Mouse (Mus musculus): ENCODE measurements at regions not wholly inside any gene's neighbourhood (a gene's known extent, or its start where the extent isn't known, plus 50 kb on each side); places are given as distances from the start of the nearest gene placed in this dataset.

- no peak for TF ChIP-seq CTCF (IDR thresholded peaks at IDR 0.05; ENCODE audit: borderline replicate concordance, extremely low read depth, insufficient read depth, insufficient read length)
- TF ChIP-seq POLR2A (IDR thresholded peaks at IDR 0.05; ENCODE audit: borderline replicate concordance, extremely low read depth, insufficient read depth, insufficient read length, poor library complexity, severe bottlenecking), result no peak
Measured at GRCm38 (mm10) chr3:52527781-52528180, 259.6 kb downstream of the Foxo1 start.
